Mouse (Mus musculus): ENCODE measurements around the gene Gfpt1. TPM values are rescaled to one million over a fixed set of nuclear protein-coding genes. Genes with fewer than 3 reads are reported as not detected.

The Gfpt1 gene
- total RNA-seq, 2 experiments from 2014 or later = 21.6 to 22.9 TPM

- DNase-seq = peak; percentile 36
These were observed 97.3 kb downstream of the Gfpt1 start for GRCm38 (mm10) chr6:87139796-87140553.

Other genes starting within 250 kb of the Gfpt1 start
- 10 to 100 TPM; 36.4 to 36.5 TPM for gene Anxa4, start 249.3 kb upstream of the Gfpt1 start, total RNA-seq (2021)
- 100 to 1,000 TPM in 1 of 2 experiments, 10 to 100 TPM in 1; 99.0 to 109 TPM for gene Aak1, start 193.3 kb upstream of the Gfpt1 start, total RNA-seq (2021)
- gene Nfu1, start 33.6 kb upstream of the Gfpt1 start, total RNA-seq (2021) = 10 to 100 TPM; 73.1 to 79.3 TPM
- not detected for gene D6Ertd527e, start 61.9 kb downstream of the Gfpt1 start, total RNA-seq (2021)

Data from heart, postnatal 4 days (tissue).